Mouse (Mus musculus) gastrocnemius, postnatal 25 days (tissue): ENCODE results near the gene Epha10. TPM values are rescaled to one million over a fixed set of nuclear protein-coding genes. Genes with fewer than 3 reads are reported as not detected.

Experiments used
- total RNA-seq, 2 experiments: library from RNA; stranded (reverse); gene quantifications; 1 replicate in 1 of 2; 2 replicates in 1 of 2; pipeline ENCODE4 v1.2.3; 2021

The Epha10 gene
- total RNA-seq, 2 experiments from 2014 or later = not detected

Other genes with a start within 250 kb of the Epha10 start
- gene Pou3f1, start 224.1 kb upstream of the Epha10 start, total RNA-seq = under 1 TPM; 0.38 to 0.43 TPM
- 10 to 100 TPM; 16.1 to 18.3 TPM for gene Utp11, start 187.3 kb upstream of the Epha10 start, total RNA-seq
- gene Fhl3, start 180.2 kb upstream of the Epha10 start, total RNA-seq = 100 to 1,000 TPM; 200 to 220 TPM
- 10 to 100 TPM; 10.8 to 11.3 TPM for gene Sf3a3, start 166.1 kb upstream of the Epha10 start, total RNA-seq
- gene Inpp5b, start 139.0 kb upstream of the Epha10 start, total RNA-seq = 10 to 100 TPM in 1 of 2 experiments, 1 to 10 TPM in 1; 8.8 to 10.3 TPM
- gene Mtf1, start 78.8 kb upstream of the Epha10 start, total RNA-seq = 10 to 100 TPM; 11.4 to 13.1 TPM
- 10 to 100 TPM in 1 of 2 experiments, 1 to 10 TPM in 1; 6.4 to 10.9 TPM for gene Yrdc, start 30.2 kb upstream of the Epha10 start, total RNA-seq
- gene 1110065P20Rik, start 29.7 kb upstream of the Epha10 start, total RNA-seq = 10 to 100 TPM; 17.1 to 21.0 TPM
- gene Maneal, start 18.7 kb upstream of the Epha10 start, total RNA-seq = under 1 TPM; 0.18 to 0.35 TPM
- 1 to 10 TPM; 6.7 to 6.8 TPM for gene 9930104L06Rik, start 56.1 kb downstream of the Epha10 start, total RNA-seq
- gene Cdca8, start 58.4 kb downstream of the Epha10 start, total RNA-seq = under 1 TPM; 0.61 to 0.99 TPM
- gene Rspo1, start 105.5 kb downstream of the Epha10 start, total RNA-seq = under 1 TPM; 0.41 to 0.72 TPM
- 10 to 100 TPM; 25.0 to 25.7 TPM for gene Gnl2, start 135.7 kb downstream of the Epha10 start, total RNA-seq
- gene Dnali1, start 184.8 kb downstream of the Epha10 start, total RNA-seq = not detected
- gene Snip1, start 185.8 kb downstream of the Epha10 start, total RNA-seq = 1 to 10 TPM; 4.6 to 4.7 TPM
- gene Meaf6, start 204.2 kb downstream of the Epha10 start, total RNA-seq = 10 to 100 TPM; 10.7 to 12.9 TPM
- gene Zc3h12a, start 246.9 kb downstream of the Epha10 start, total RNA-seq = 1 to 10 TPM; 2.3 to 2.9 TPM